Mouse (Mus musculus) myocyte (in vitro differentiated cells): Measurements from ENCODE around the gene Plagl2.

Experiments used
- CEBPB ChIP-seq: IDR thresholded peaks from 2 replicates; pipeline ENCODE4 v1.6.1; 2011; ENCODE audit warnings: mild to moderate bottlenecking, moderate library complexity; ENCODE audit not compliant: poor library complexity, insufficient read depth, severe bottlenecking
- E2F4 ChIP-seq: IDR thresholded peaks from one replicate; pipeline ENCODE4 v1.6.1; 2011; ENCODE audit warnings: mild to moderate bottlenecking, control low read depth, moderate library complexity; ENCODE audit not compliant: insufficient read depth
- MYOD1 ChIP-seq, 3 experiments: IDR thresholded peaks; one replicate each; pipeline ENCODE4 v1.6.1; 2011; ENCODE audit warnings: control low read depth in 2 of 3, low read depth in 2 of 3, mild to moderate bottlenecking in 2 of 3, moderate library complexity in 1 of 3; ENCODE audit not compliant: insufficient read length in 2 of 3, control insufficient read depth in 1 of 3
- MYOG ChIP-seq, 3 experiments: IDR thresholded peaks; one replicate each; pipeline ENCODE4 v1.6.1; 2011; ENCODE audit warnings: control low read depth in 2 of 3, low read depth in 2 of 3, mild to moderate bottlenecking in 2 of 3; ENCODE audit not compliant: insufficient read length in 2 of 3, control insufficient read depth in 1 of 3, insufficient read depth in 1 of 3
- POLR2A ChIP-seq: IDR thresholded peaks from one replicate; pipeline ENCODE4 v1.6.1; 2011; ENCODE audit warnings: low read depth, mild to moderate bottlenecking, control low read depth, moderate library complexity; ENCODE audit not compliant: insufficient read length
- POLR2AphosphoS2 ChIP-seq: IDR thresholded peaks from one replicate; pipeline ENCODE4 v1.6.1; 2011; ENCODE audit warnings: low read depth, control low read depth; ENCODE audit not compliant: insufficient read length
- REST ChIP-seq: IDR thresholded peaks from one replicate; pipeline ENCODE4 v1.6.1; 2011; ENCODE audit warnings: mild to moderate bottlenecking, control low read depth, moderate library complexity; ENCODE audit not compliant: insufficient read depth, insufficient read length
- TCF12 ChIP-seq: IDR thresholded peaks from one replicate; pipeline ENCODE4 v1.6.1; 2011; ENCODE audit warnings: mild to moderate bottlenecking, control low read depth; ENCODE audit not compliant: poor library complexity, insufficient read depth, severe bottlenecking
- TCF3 ChIP-seq: IDR thresholded peaks from one replicate; pipeline ENCODE4 v1.6.1; 2011; ENCODE audit warnings: low read depth, control low read depth; ENCODE audit not compliant: insufficient read length
- USF1 ChIP-seq: IDR thresholded peaks from one replicate; pipeline ENCODE4 v1.6.1; 2011; ENCODE audit warnings: low read depth, mild to moderate bottlenecking, control low read depth, moderate library complexity

- TF ChIP-seq CEBPB = no peak
- TF ChIP-seq POLR2A = no peak
- no peak for TF ChIP-seq TCF12
- TF ChIP-seq POLR2AphosphoS2 = no peak
- TF ChIP-seq MYOG (IDR thresholded peaks at IDR 0.05; ENCODE audit: control insufficient read depth in 1 of 3, insufficient read depth in 1 of 3, insufficient read length in 2 of 3, low read depth in 2 of 3) = no peak
- TF ChIP-seq E2F4 = no peak
- no peak for TF ChIP-seq USF1
- no peak for TF ChIP-seq MYOD1 (IDR thresholded peaks at IDR 0.05; ENCODE audit: control insufficient read depth in 1 of 3, insufficient read length in 2 of 3, low read depth in 2 of 3)
- no peak for TF ChIP-seq TCF3
- TF ChIP-seq REST = no peak
These were observed 2.0 kb downstream of the Plagl2 start for GRCm38 (mm10) chr2:153239021-153239859.
